Mouse (Mus musculus): Measurements from ENCODE around the gene Sae1.

The Sae1 gene

GRCm38 (mm10) chr7:16286026-16286961, 101.3 kb downstream of the Sae1 start, which contains the start of gene Ccdc9:
Gene Ccdc9 (minus strand): TSS chr7:16286795.
- intact Hi-C loops (cut with DNase I), result no loop called here

GRCm38 (mm10) chr7:16285450-16286025, 102.1 kb downstream of the Sae1 start:
- intact Hi-C loops (cut with DNase I), result no loop called here

- intact Hi-C loops (cut with DNase I), result no loop called here
Measured at GRCm38 (mm10) chr7:16284904-16285303, 102.7 kb downstream of the Sae1 start.

- intact Hi-C loops (cut with DNase I), result no loop called here
Measured at GRCm38 (mm10) chr7:16284001-16284400, 103.6 kb downstream of the Sae1 start.

GRCm38 (mm10) chr7:16282334-16282733, 105.3 kb downstream of the Sae1 start:
- intact Hi-C loops (cut with DNase I), result no loop called here

DNA sequence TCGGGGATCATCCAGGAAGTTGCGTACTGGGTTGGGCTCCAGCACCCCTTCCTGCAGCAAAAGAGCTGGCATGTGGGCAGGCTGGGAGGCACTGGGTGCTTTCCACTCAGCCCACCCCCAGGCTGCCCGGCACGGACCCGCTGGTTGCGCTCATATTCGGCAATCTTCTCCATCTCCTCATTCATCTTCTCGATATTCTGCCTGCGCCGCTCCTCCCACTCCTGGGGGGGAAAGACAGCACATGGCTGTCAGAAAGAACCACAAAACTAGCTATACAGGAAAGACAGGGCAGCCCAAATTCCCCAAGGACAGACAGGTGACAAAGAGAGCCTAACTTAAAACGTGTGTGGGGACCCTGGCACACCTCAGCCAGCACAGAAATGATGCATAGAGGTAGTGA, 106.9 kb downstream of the Sae1 start:
- intact Hi-C loops (cut with DNase I), result no loop called here

DNA sequence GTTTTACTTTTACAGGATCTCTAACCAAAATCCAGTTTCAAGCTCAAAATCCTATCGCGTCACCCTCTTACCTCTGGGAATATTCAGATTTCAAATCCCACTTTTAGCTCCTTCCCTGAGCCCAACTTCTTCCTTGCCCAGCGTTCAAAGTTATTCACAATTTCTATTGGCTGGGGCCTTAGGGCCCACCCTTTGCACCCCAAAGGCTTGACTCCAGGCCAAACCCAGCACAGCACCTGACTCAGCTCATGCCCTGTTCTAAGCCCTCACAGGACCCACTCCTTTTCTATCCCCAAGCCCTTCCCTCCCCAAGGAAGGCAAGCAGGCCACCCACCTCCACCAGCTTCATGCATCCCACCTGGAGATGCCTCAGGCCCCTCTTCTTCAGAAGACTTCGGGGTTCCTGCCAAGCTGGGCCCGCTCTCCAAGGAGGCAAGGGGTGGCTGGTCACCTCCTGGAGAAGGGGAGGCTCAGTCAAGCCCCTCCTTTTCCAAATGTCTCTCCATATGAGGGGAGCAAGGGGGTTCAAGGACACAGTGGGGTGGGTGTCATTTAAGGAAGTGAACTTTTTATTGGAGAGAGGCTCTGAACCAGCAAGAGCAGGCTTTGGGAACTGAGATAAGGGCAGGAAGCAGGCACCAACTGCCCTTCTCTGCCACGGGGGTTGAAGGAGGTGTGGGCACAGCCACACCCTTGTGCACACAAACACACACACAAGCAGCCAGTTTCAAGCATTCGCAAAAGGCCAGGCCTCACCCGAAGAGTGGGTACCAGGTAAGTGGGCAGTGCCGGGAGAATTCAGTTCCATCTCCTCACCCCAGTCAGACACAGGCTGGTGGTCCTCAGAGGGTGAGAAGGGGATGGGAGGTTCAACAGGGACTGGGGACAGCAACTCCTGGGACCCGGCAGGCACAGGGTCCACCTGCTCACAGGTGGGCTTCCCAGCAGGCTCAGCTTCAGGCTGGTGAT, 112.4 kb downstream of the Sae1 start:
- intact Hi-C loops (cut with DNase I), result no loop called here

- intact Hi-C loops (cut with DNase I), result no loop called here
Measured at GRCm38 (mm10) chr7:16273766-16274140, 113.9 kb downstream of the Sae1 start.

DNA sequence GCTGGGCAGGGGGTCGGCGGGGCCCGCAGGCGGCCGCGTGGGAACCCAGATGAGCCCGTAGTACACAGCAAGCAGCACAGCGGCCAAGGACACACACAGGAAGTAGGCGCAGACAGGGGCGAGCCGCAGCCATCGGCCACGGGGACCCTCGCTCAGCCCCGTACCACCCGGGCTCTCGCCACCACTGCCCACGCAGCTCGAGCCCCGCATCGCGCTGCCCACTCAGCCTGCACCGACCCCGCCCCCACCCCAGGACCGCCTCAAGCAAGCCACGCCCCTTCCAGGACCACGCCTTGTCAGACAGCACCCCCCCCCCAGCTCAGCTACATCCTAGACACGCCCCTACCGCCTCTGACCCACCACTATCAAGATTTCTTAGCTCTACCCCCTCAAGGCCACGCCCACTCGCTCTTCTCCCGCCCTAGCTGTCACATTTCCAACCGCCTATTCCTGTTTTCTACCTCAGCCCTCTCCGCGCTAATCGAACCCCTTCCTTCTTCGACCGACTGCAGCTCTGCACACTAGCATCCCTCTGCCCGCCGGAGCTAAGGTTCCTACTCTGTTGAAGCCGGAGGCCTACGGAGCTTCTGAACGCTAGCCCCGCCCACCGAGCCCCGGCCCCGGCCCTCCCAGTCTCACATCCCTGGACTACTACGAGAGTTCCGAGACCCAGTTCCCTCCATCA, 114.4 kb downstream of the Sae1 start, which contains the start of gene Inafm1:
TSS of gene Inafm1 (minus strand) at position 537 of the 685 bp plus-strand sequence.
- intact Hi-C loops (cut with DNase I), result no loop called here

DNA sequence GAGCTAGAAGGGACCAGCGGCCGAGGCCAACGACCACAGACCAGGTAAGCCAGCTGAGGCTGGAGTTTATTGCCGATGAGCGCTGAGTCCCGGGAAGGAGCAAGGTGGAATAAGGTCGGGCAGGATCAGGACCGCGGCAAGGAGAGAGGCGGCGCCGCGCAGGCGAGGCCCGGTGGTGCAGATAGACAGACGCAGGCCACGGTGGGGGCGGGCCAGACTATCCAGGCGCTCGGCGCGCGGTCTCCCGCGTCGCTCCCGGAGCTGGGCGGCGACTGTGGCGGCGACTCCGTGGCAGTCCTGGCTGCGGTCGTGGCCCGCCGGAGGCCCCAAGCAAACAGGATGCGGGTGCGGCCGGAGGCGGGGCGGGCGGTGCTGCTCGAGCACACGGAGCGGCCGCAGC, 114.9 kb downstream of the Sae1 start:
- intact Hi-C loops (cut with DNase I), result no loop called here

DNA sequence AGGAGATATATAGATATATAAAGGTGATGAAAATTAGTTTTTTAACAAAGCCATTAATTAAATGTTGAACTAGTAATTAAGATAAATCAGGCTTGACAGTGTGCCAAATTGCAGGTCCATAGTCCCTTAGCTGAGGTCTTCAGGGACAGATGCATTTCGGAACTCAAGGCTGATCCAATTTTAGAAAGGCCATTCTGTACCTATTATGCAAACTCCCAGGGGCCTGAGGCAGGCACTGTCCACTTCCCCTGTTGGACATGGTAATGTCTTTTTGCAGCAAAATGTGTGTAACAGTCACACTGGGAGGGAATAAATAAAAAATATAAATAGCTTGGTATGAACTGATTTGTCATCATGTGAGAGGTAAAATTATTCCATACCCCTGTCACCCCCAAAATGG, 116.5 kb downstream of the Sae1 start:
- intact Hi-C loops (cut with DNase I), result no loop called here
